Mouse (Mus musculus) embryo, embryonic 10 days (tissue): ENCODE results near the gene Nrxn3.

Source experiments
- DNase-seq: peaks from one replicate; pipeline ENCODE4 v3.0.0-alpha.2; 2015; ENCODE audit warnings: low spot score

Gene Nrxn3

GRCm38 (mm10) chr12:89530679-89531350 is 808.1 kb downstream of the Nrxn3 start:
- DNase-seq = peak; percentile 81

- no peak for DNase-seq
Measured at GRCm38 (mm10) chr12:89551291-89551690, 828.6 kb downstream of the Nrxn3 start.

- DNase-seq = no peak
Measured at GRCm38 (mm10) chr12:89553223-89553880, 830.7 kb downstream of the Nrxn3 start.

DNA sequence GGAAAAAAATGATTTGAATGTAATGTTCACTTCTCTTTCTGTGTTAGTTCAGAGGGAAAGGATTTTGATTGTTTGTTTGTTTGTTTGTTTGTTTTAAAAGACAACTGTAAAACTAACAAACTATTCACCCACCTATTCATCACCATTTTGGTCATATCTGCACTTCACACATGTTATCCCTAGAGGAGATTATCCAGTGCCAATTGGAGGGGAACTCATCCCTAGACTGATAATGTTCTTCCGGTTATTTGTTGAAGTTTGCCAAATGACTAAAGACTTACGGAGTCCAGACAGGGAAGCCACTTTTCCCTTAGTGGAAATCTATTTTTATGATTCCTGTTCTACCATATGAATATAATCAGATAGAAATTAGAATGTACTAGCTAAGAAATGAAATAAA is 831.5 kb downstream of the Nrxn3 start:
- no peak for DNase-seq

- no peak for DNase-seq
Measured at GRCm38 (mm10) chr12:89554740-89555430, 832.2 kb downstream of the Nrxn3 start.

DNA sequence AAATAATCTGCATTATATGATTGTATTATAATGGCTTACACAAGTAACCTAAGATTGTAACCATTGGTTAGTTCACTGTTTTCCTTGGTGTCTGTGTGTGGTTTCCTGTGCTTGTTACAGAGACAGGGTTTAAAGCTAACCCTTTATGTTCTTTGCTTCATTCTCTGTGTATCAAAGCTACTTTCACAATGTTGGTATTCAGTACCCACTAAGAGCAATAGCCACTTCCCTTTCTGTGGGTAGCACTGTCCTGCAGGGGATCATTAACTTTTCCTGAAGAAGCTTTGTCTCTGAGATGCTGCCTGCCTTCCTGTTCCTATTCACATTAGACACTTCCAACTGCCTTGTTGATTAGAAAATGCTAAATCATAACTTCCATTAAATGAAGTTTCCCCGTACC is 836.2 kb downstream of the Nrxn3 start:
- no peak for DNase-seq

DNA sequence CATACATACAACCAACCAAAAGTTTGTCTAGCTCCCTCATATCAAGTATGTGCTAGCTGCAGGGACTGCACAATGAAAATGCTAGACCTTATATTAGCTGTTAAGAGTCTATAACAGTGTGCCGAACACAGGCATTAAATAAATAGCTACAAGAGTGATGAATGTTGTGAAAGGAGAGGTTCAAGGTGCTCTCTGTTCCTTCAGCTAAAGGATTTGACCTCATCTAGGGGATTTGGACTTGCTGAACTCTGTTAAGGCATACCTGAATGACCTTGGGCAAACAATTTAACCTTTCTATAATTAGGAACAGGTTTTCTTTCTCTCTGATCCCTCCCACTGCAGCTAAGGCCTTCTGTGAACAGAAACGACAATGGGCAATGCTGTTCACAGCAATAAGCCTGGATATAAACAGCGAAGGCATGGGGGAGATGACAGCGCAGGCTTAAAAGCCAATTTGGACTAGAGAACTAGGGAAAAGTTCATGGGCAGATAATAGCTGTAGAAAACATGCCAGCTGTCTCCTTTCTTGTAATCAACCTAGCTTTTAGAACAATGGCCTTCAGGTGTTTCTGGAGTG is 839.4 kb downstream of the Nrxn3 start:
- no peak for DNase-seq

DNA sequence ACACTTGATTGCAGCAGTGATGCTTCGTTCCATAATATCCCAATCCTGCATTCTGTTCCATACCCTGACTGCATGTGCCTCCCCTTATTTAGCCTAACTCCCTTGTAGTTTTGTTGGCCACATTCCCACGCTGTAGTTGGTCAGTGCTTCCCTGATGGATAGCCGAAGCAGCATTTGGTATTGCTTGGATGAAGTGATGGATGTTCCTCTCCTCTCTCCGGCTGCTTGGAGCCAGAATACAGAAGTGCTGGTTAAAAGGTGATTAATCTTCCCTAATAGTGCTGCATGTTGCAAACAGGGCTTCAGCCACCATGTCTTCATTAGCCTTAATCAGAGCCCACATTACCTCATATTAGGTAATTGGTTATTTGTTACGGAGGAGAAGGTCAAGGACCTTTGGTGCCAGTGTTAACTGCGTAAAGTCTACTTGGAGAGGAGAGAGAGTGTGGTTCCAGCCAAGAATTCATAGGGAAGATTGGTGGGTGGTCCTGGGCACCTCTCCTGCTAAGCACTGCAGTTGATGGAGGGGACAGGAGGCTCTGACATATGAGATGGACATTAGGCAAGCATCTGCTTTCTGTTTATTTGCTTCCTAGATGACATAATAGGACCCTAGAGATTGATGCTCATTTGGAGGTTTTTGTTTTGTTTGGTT is 846.2 kb downstream of the Nrxn3 start:
- DNase-seq = peak; percentile 42

DNA sequence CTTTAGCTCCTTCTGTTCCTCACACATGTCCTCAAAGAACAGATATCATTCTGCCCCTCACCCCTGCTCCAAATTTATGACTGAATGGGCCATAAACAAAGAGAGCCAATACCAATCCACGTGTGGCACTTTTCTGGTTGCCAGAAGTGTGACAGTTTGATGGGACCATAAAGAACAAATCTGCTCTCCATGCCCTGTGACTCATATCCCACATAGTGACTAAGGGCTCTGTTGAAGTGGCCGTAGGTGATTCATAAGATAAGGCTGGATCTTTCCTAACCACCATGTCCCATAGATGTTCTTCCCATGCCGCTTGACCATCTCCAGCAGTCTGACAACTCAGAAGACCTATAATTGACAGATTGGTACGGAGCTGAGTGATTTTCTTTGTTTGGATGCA is 869.8 kb downstream of the Nrxn3 start:
- DNase-seq = no peak

- DNase-seq = no peak
Measured at GRCm38 (mm10) chr12:89613670-89614069, 891.0 kb downstream of the Nrxn3 start.

- DNase-seq = no peak
Measured at GRCm38 (mm10) chr12:89625746-89626145, 903.1 kb downstream of the Nrxn3 start.

GRCm38 (mm10) chr12:89640046-89640445 is 917.4 kb downstream of the Nrxn3 start:
- no peak for DNase-seq

GRCm38 (mm10) chr12:89641460-89641859 is 918.8 kb downstream of the Nrxn3 start:
- no peak for DNase-seq

DNA sequence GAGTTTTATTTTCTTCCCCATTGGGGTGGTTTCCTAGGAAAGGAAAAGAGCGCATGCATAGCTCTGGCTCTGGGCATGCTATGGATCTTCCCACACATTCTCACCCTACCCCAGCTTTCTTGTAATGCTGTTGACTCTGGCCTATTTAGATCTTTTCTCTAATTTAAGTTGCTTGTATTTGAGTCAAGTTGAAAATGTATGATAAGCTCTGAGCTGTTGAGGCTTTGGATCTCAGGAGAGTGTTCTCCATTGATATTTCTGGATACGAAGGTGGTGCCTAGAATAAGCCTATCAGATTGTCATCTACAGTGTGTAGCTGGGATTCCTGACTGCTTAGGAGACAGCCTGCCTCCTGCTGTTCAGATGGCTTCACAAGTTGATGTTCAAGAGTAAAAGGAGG is 930.5 kb downstream of the Nrxn3 start:
- DNase-seq = no peak

GRCm38 (mm10) chr12:89661219-89661618 is 938.5 kb downstream of the Nrxn3 start:
- no peak for DNase-seq

DNA sequence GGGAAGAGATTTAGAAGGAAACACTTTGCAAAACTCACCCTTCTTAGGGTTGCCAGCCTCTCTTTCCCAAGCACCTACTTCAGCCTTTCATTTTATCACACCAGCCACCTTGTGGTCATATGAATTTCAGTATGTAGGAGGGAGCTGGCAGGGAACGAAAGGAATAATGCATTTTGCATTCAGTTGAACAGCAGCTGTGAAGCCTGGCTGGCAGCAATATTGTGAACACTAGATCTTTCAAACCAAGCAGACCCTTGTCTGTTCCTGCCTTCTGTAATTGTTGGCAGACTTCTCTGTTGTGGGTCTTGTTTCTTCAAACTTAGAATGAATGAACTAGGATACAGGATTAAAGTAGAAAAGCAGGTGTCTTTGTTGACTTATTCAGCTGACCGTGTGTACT is 946.2 kb downstream of the Nrxn3 start:
- no peak for DNase-seq

GRCm38 (mm10) chr12:89672819-89673218 is 950.1 kb downstream of the Nrxn3 start:
- no peak for DNase-seq

GRCm38 (mm10) chr12:89685633-89686032 is 963.0 kb downstream of the Nrxn3 start:
- DNase-seq = no peak

DNA sequence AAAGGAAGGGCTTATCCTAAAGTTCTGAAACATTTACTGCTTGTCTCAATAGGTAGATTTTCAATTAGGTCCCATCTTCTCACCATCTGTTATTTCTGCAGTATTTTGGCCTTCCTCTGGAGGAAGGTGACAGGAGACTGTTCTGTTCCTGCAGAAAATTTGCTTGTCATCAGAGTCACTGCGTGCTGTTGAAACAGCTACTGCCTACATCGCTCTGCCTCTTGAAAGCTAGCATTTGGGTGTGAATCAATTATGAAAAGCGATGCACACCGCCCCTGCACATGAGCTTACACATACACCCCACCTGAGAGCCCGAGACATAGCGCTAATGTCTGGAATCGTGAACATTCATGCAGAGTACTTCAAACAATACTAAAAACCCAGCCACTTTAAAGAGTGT is 966.4 kb downstream of the Nrxn3 start:
- DNase-seq = no peak

DNA sequence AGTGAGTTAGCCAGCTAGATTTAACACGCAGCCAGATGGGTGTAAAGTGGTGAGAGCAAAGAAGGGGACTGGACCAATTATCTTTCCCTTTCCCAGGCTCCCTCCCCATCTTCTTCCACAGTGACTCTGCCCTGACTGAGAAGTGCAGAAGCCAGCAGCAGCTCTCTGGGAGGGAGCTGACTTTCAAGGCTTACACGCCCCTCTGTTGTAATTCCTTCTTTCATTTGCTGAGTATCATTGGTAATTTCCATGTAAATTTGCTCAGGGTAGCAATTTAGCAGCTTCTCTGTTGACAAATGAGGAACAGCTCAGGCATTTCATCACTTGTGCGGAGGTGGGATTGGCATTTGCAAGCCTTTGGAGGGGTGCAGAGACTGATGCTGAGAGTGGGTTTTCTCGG is 976.8 kb downstream of the Nrxn3 start:
- no peak for DNase-seq

DNA sequence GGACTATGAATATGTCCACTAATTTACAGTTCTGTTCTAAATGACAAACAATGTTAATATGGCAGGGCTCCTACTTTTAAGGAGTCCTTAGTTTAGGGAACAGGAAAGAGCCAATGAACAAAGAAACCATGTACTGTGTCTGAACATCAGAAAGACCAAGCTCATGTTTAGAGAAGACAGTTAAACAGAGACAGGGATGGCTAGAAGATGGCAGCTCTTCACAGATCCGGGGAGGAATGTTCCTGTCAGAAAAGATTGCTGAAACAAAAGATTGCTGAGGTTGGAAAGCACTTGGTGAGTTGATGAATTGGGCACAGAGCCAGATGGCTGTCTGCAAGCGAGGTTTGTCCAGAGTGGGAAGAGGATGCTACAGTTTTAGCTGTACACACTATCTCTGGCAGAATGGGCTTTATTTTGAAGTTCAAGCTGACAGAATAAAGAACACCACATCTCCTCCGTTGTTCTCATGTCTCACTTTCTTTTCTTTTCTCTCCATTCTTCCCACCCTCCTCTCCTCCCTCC is 978.3 kb downstream of the Nrxn3 start:
- DNase-seq = no peak

- no peak for DNase-seq
Measured at GRCm38 (mm10) chr12:89702931-89703330, 980.3 kb downstream of the Nrxn3 start.
